Mouse (Mus musculus) forelimb bud, embryonic 11.5 days (tissue): Measurements from ENCODE around the gene Als2cr12.
"Not testable (repeated sequence)": the region's sequence is repeated elsewhere in the genome, so short reads cannot be mapped to it uniquely, and the experiment has no call there.

Source experiments
- DNase-seq: peaks from one replicate; pipeline ENCODE4 v3.0.0-alpha.2; 2012; ENCODE audit warnings: low read depth, low spot score

Gene Als2cr12

DNA sequence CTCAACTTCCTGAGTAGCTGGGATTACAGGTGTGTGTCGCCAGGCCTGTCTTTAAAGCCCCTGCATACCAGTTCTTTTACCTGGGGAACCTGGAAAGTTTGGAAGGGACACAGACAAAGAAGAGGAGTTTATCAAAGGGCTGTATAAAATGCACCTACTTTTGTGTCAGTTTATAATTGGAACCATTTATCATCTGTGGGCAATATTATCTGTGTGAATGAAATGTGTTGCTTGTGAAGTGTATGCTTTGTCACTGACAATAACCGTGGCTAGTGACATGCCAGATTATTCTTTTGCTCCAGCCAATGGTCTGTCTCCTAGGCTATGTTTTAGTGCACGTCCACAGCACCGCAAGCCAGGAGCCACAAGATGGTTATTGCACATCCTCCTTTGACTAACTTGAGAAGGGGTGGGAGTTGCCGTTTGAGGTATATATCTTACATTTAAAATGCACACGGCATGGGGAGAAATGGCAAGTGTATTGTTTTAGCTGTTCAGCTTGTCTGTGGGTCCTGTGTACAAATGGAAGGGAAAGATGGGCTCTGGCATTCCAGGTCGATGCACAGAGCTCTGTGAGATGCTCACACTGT lies 23.7 kb upstream of the Als2cr12 start:
- no peak for DNase-seq

- no peak for DNase-seq
These were observed 21.9 kb upstream of the Als2cr12 start for GRCm38 (mm10) chr1:58717589-58718270.

DNA sequence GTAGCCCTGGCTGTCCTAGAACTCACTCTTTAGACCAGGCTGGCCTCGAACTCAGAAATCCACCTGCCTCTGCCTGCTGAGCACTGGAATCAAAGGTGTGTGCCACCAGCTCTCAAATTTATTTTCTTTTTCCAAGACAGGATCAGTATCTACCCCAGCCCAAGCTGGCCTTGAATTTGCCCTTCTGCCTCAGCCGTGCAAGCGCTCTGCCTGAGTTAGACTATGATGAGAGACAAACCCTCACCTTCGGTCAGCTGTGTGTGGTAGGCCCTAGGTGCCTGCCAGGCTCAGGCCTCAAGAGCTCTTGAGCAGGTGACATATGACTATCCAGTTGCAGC lies 21.1 kb upstream of the Als2cr12 start:
- no peak for DNase-seq

DNA sequence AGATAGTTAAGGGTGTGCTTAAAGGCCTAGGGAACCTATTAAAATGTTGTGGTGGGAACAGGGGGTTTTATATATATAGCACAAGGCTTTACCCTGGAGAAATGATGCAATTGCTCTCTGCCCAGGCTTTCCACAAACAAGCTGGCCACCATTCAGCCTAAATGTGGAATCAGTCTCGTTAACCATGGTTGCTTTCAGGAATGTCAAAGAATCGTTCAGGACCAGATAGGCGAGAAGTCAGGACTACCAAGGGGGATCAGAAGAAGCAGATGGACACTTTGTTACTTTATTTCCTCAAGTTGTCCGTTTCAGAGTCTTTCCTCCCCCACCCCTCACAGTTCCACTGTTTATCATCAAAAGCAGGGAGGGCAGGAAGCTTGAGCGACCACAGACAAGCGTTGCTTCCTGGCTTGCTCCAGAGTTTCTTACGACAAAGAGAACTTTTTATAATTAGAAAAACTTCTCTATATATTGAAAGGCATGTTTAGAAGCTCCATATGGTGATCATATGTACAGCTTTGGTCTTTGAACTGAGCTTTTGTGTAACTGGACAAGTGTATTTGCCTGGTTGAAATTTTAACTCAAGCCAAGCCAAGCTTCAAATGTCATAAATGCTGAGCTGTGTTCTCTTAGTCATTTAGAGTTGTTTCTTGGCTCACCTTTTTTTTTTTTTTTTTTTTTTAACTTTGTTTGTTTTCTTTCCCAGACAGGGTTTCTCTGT lies 20.5 kb upstream of the Als2cr12 start:
- DNase-seq: no peak

- no peak for DNase-seq
These were observed 19.7 kb upstream of the Als2cr12 start for GRCm38 (mm10) chr1:58715536-58715935.

GRCm38 (mm10) chr1:58714361-58714760 lies 18.6 kb upstream of the Als2cr12 start:
- DNase-seq: no peak

GRCm38 (mm10) chr1:58713893-58714231 lies 18.1 kb upstream of the Als2cr12 start:
- DNase-seq: no peak

DNA sequence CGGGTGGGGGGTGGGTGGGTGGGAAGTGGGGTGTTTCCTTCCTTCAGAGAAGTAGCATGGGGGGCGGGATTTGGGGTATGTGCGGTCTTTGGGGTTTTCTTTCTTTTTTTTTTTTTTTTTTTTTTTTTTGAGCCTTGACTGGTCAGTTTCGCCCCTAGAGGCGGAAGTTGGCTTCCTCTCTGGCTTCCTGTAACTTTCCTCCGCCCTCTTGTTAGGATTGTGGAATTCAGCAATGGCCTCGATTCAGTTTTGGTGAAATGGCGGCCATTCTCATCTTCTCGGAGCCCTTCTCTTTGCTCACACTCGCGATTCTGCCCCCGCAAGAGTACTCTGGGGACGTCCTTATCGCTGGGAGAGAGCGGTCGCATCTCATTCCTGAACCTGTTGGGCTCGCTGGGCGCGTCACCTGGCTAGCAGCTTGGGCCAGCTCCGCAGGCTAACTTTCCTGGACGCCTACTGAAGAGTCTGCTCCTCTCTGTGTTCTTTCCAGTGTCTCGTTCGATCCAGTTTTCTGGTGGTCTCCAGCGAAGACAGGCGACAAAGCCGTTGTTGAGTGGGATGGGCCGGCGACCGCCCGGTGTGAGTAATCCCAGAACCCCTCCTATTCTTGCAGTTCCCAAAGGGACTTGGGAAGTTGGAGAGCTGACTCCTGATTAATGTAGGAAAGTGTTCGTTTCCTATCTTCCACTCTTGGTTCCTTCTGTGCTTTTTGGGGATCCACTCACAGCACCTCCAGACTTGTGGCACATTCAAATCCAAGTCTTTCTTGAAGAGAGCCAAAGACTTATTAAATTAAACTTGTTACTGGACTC lies 17.5 kb upstream of the Als2cr12 start:
- peak; percentile 77 for DNase-seq

- peak; percentile 61 for DNase-seq
These were observed 16.6 kb upstream of the Als2cr12 start for GRCm38 (mm10) chr1:58712076-58713061.

DNA sequence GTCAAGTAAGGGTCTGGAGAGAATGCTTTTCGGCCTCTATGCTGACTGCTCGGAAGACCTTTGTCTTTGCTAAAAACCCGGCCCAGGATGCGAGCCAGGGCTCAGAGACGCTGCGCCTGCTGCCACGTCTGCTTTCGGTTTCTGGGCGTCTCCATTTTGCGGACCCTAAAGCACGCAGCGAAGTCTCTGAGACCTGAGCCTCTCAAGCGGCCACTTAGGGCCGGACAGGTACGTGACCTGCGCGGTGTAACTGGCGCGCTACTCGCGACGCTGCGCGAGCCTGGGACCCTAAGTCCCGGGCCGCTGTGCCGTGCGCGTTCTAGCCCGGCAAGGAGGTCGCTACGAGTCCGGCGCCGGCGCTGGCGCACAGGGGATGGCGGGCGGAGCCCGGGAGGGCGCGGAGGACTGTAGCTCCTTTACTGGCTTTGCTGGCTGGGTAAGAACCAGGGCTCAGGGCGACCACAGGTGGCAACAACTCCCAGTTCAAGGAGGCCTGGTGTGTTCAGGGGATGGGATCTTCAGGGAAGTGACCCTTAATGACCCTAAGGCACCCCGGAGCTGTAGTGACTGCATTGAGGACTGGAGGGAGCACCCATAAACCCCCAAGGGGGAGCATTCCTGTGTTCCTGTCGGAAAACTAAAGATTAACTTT lies 15.7 kb upstream of the Als2cr12 start, which contains the start of gene Cflar:
TSS of gene Cflar (plus strand) at position 144 of the 652 bp plus-strand sequence.
- DNase-seq: peak; percentile 67

DNA sequence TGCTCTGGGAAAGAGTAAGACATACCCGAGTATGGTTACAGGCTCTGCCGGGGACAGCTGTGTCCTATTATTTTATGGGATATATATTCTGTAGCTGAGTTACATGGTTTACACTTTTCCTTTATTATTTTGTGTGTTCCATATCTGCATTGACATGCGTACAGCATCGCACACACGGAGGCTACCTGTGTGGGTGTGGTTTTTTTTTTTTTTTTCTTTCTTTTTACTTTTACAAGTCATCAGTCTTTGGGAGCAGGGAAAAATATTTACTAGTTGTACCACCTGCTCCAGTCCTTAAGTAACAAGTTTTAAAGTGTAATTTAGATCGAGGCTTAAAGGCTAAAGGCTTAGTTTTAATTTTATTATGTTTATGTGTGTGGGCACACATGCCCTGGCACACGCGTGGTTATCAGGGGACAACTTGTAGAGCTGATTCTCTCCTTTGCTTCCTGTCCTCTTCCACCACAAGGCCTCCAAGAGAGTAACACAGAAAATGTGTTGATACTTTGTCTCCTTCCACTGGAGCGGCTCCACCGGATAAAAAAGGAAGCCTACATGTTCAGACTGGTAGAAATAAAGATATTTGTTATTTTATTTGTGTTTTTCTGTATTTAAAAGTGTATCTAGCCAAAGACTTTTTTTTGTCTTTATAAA lies 15.0 kb upstream of the Als2cr12 start:
- DNase-seq: no peak

DNA sequence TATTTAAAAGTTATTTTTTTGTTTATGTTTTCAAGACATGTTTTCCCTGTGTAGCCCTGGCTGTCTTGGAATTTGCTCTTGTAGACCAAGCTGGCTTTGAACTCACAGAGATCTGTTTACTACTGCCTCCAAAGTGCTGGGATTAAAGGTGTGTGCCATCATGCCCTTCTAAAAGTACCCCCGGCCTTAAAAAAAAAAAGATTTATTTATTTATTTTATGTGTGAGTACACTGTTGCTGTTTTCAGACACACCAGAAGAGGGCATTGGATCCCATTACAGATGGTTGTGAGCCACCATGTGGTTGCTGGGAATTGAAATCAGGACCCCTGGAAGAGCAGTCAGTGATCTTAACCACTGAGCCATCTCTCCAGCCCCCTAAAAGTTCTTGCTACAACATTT lies 14.3 kb upstream of the Als2cr12 start:
- not testable (repeated sequence) for DNase-seq

DNA sequence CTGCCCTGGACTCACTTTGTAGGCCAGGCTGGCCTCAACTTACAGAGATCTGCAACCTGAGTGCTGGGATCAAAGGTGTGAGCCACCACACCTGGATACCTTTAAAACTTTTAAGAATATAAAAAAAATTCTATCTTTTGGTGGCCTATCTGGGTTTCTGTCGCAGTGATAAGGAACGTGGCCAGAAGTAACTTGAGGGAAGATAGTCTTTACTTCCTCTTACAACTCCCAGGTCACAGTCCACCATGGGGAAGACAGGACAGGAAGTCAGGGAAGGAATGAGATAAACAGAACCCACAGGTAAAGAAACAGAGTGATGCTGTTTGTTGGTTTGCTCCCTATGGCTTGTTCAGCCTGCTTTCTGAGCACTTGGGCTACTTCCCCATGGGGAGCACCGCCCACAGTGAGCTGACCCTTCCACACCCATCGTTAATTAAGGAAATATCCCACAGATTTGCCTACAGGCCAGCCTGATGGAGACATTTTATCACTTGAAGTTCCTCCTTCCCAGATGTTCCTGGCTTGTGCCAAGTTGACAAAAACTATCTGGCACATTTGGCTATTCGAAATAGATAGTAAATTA lies 4.9 kb upstream of the Als2cr12 start:
- DNase-seq: not testable (repeated sequence)

GRCm38 (mm10) chr1:58699988-58700387 lies 4.2 kb upstream of the Als2cr12 start:
- DNase-seq: no peak

GRCm38 (mm10) chr1:58698781-58699180 lies 3.0 kb upstream of the Als2cr12 start:
- DNase-seq: no peak

DNA sequence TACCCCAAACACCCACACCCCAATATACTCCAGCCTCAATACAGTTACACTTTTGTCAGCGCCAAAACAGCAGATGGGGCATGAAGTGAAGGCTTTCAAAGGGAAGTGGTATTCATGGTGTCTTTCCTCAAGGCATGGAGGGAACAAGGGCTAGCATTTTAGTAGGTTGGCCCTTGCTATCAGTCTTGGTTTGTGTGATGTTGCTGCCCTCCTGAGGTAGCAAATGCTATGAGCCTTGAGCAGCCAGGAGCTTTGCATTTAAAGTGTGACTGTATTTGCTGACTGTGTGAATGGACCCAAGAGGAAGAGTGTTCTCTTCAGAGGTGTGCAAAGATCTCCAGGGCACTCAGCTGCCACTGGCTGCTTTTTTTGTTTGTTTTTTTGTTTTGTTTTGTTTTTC lies 1.8 kb upstream of the Als2cr12 start:
- not testable (repeated sequence) for DNase-seq

GRCm38 (mm10) chr1:58693696-58694095 lies 2.1 kb downstream of the Als2cr12 start:
- no peak for DNase-seq

GRCm38 (mm10) chr1:58691718-58692117 lies 4.1 kb downstream of the Als2cr12 start:
- DNase-seq: not testable (repeated sequence)

GRCm38 (mm10) chr1:58690834-58691488 lies 4.8 kb downstream of the Als2cr12 start:
- not testable (repeated sequence) for DNase-seq
